Mouse (Mus musculus): ENCODE results near the gene Ube2c.
A peak's percentile ranks its signal among the peaks of the same experiment; 100 is the strongest.

DNA sequence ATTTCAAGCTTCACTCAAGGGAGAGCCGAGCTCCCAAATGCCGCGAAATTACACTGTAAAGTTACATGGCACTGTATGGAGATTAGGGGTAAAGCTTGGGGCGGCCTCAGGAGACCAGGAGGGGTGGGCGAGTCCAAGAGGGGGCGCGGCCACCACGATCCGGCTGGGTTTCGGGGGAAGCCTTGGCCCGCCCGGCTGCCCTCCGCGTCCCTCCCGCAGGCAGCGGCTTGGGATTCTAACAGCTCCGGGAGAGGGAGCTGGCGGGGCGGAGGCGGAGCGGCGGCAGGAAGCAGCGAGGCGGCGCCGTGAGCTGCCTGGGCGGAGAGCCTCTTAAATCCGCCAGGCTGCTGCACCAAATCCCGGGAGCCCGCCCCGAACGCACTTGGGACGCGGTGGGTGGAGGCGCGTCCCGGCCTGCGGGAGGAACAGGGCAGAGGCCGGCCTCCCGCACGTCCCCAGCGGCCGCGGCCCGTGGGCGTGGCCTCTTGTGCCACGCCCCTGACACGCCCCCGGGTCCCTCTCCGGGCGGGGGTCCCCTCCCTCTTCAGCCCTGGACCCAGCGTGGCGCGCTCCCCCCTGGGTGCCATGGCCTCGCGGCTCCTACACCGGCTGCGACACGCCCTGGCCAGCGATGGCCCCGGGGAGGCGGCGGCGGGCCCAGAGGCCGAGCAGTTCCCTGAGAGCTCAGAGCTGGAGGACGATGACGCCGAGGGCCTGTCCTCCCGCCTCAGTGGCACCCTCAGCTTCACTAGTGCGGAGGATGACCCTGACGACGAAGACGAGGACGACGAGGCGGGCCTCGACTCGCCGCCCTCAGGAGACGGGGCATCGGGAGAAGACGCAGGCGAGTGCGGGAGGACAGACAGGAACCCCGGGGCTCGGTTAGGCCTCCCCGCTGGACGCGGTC lies 16.0 kb downstream of the Ube2c start, which contains the start of gene Snx21:
- TF ChIP-seq CTCF (IDR thresholded peaks at IDR 0.05; ENCODE audit: low read depth): peak; percentile 58
- TF ChIP-seq EP300 (IDR thresholded peaks at IDR 0.05; ENCODE audit: low read depth): peak; percentile 7; the same call in 1 of the 2 replicates

Measured in liver, embryonic 14.5 days (tissue).